In genomic region chr6:88941628-88942027, GRCm38 (mm10) we compare ENCODE assay signal across 10 mouse cellular contexts. TPM values are rescaled to one million over a fixed set of nuclear protein-coding genes. Genes with fewer than 3 reads are reported as not detected.
DNase-seq lines count a peak whose midpoint lies in the region; ATAC-seq and TF ChIP-seq lines count a peak whose summit lies in the region.
"Had no signal": no experiment of that assay in that cellular context is flagged by ENCODE, and none has a peak within 500 bp of the region (broad histone marks: within the 10 kb centered on the region; RNA-seq: fewer than 3 reads in every experiment).

No protein-coding gene starts in this region.

- no peak overlapping the region for H3K27ac ChIP-seq in lung, postnatal 0 days (ENCODE audit: low read length)
- H3K27ac ChIP-seq in embryonic facial prominence, embryonic 14.5 days (replicated peaks; ENCODE audit: low read depth, low read length), result no peak overlapping the region
- peak overlapping the region; percentile 94 for H3K27ac ChIP-seq in heart, embryonic 13.5 days (replicated peaks)
- H3K27ac ChIP-seq in midbrain, embryonic 14.5 days (replicated peaks; ENCODE audit: low read depth, low read length), result peak overlapping the region; percentile 85
- H3K27ac ChIP-seq: liver, embryonic 14.5 days had no signal

- H3K27me3 ChIP-seq in lung, postnatal 0 days (replicated peaks; ENCODE audit: insufficient read depth, low read length), result no peaks in the 10 kb centered on the region
- no peaks in the 10 kb centered on the region for H3K27me3 ChIP-seq in embryonic facial prominence, embryonic 14.5 days (replicated peaks; ENCODE audit: control insufficient read depth, insufficient read depth, low read length)
- H3K27me3 ChIP-seq in heart, embryonic 13.5 days (replicated peaks), result no peaks in the 10 kb centered on the region
- H3K27me3 ChIP-seq in midbrain, embryonic 14.5 days (ENCODE audit: control insufficient read depth, insufficient read depth, low read length), result no peaks in the 10 kb centered on the region

- TF ChIP-seq CTCF in lung, postnatal 0 days (IDR thresholded peaks at IDR 0.05), result no peak

- 0 out of 2 replicates have a peak, but pooled peaks have one; percentile 25 for TF ChIP-seq EP300 in lung, postnatal 0 days (IDR thresholded peaks at IDR 0.05)

- no peaks in the 10 kb centered on the region for H3K9me3 ChIP-seq in lung, postnatal 0 days (ENCODE audit: low read length)
- no peaks in the 10 kb centered on the region for H3K9me3 ChIP-seq in embryonic facial prominence, embryonic 14.5 days (ENCODE audit: control insufficient read depth, low read length)
- no peaks in the 10 kb centered on the region for H3K9me3 ChIP-seq in heart, embryonic 13.5 days
- no peaks in the 10 kb centered on the region for H3K9me3 ChIP-seq in midbrain, embryonic 14.5 days (ENCODE audit: control insufficient read depth, low read length)

- no peak overlapping the region for H3K4me3 ChIP-seq in lung, postnatal 0 days (ENCODE audit: low read depth, low read length)
- no peak overlapping the region for H3K4me3 ChIP-seq in embryonic facial prominence, embryonic 14.5 days (ENCODE audit: low read depth, low read length)
- no peak overlapping the region for H3K4me3 ChIP-seq in heart, embryonic 13.5 days
- H3K4me3 ChIP-seq in midbrain, embryonic 14.5 days (replicated peaks; ENCODE audit: low read depth, low read length), result no peak overlapping the region

- no peak overlapping the region for H3K9ac ChIP-seq in lung, postnatal 0 days (replicated peaks; ENCODE audit: low read depth)
- no peak overlapping the region for H3K9ac ChIP-seq in embryonic facial prominence, embryonic 14.5 days (ENCODE audit: low read depth, low read length)
- H3K9ac ChIP-seq in heart, embryonic 13.5 days, result peak overlapping the region; percentile 76
- H3K9ac ChIP-seq in midbrain, embryonic 14.5 days (replicated peaks; ENCODE audit: low read length), result no peak overlapping the region
- H3K9ac ChIP-seq: liver, embryonic 14.5 days had no signal

- no peak overlapping the region for H3K4me2 ChIP-seq in lung, postnatal 0 days (replicated peaks; ENCODE audit: low read depth, low read length)
- no peak overlapping the region for H3K4me2 ChIP-seq in embryonic facial prominence, embryonic 14.5 days (ENCODE audit: low read depth, low read length)
- peak overlapping the region; percentile 26; the same call in 1 of the 2 replicates for H3K4me2 ChIP-seq in heart, embryonic 13.5 days
- no peak overlapping the region for H3K4me2 ChIP-seq in midbrain, embryonic 14.5 days (ENCODE audit: low read length)

- H3K4me1 ChIP-seq in lung, postnatal 0 days (ENCODE audit: insufficient read depth, low read depth, low read length), result peaks cover 3% of the 10 kb centered on the region; the same call in 1 of the 2 replicates
- peaks cover 27% of the 10 kb centered on the region for H3K4me1 ChIP-seq in embryonic facial prominence, embryonic 14.5 days (ENCODE audit: control insufficient read depth, insufficient read depth, low read length)
- peaks cover 70% of the 10 kb centered on the region for H3K4me1 ChIP-seq in heart, embryonic 13.5 days
- peaks cover 79% of the 10 kb centered on the region for H3K4me1 ChIP-seq in midbrain, embryonic 14.5 days (ENCODE audit: control insufficient read depth, insufficient read depth, low read length)

- 67% methylated on average over 4 of the region's 4 CpGs for WGBS in lung, postnatal 0 days
- WGBS in embryonic facial prominence, embryonic 14.5 days, result 70% methylated on average over 4 of the region's 4 CpGs
- 36% methylated on average over 4 of the region's 4 CpGs for WGBS in heart, embryonic 13.5 days
- 57% methylated on average over 4 of the region's 4 CpGs for WGBS in midbrain, embryonic 14.5 days

- ATAC-seq in lung, postnatal 0 days, result peak; percentile 76
- no peak for ATAC-seq in embryonic facial prominence, embryonic 14.5 days (ENCODE audit: low read depth)
- peak; percentile 45; the same call in 1 of the 2 replicates for ATAC-seq in heart, embryonic 13.5 days (ENCODE audit: extremely low read depth, insufficient number of reproducible peaks, low FRiP score, low TSS enrichment)
- ATAC-seq in midbrain, embryonic 14.5 days (ENCODE audit: low FRiP score, low TSS enrichment), result no peak

- peak; percentile 52 for DNase-seq in lung, postnatal 0 days (ENCODE audit: low spot score)
- DNase-seq in lung, postnatal 14 days, result no peak
- peak; percentile 22 for DNase-seq in embryonic facial prominence, embryonic 14.5 days (ENCODE audit: low spot score)
- no peak for DNase-seq in midbrain, embryonic 14.5 days
- no peak for DNase-seq in cerebellum, postnatal 36 days
- DNase-seq in adrenal gland, adult 2 months, result no peak
- DNase-seq in kidney, adult 8-10 months, result no peak
- DNase-seq: layer of hippocampus, adult 9-11 months had no signal

- H3K36me3 ChIP-seq in lung, postnatal 0 days (ENCODE audit: insufficient read depth, low read length), result no peaks in the 10 kb centered on the region
- no peaks in the 10 kb centered on the region for H3K36me3 ChIP-seq in embryonic facial prominence, embryonic 14.5 days (ENCODE audit: control insufficient read depth, insufficient read depth, low read length)
- H3K36me3 ChIP-seq in heart, embryonic 13.5 days, result no peaks in the 10 kb centered on the region
- no peaks in the 10 kb centered on the region for H3K36me3 ChIP-seq in midbrain, embryonic 14.5 days (ENCODE audit: control insufficient read depth, insufficient read depth, low read length)

RNA-seq across cellular contexts. Expression of gene Tpra1, which starts 39.6 kb away (rescaled TPM):
- 72.0 and 78.8 TPM in 2 replicates for polyA plus RNA-seq in lung, postnatal 0 days (2015; fragmentation: Nextera tagmentation; extraction: Ambion mirVana)
- polyA plus RNA-seq in embryonic facial prominence, embryonic 14.5 days (2014; fragmentation: Nextera tagmentation; extraction: Ambion mirVana), result 44.9 and 52.1 TPM in 2 replicates
- 39.8 and 47.0 TPM in 2 replicates for polyA plus RNA-seq in heart, embryonic 13.5 days (2015; fragmentation: Nextera tagmentation; extraction: Ambion mirVana)
- 50.0 and 77.0 TPM in 2 replicates for polyA plus RNA-seq in midbrain, embryonic 14.5 days (2014; fragmentation: Nextera tagmentation; extraction: Ambion mirVana)
- total RNA-seq in adrenal gland, adult 2 months (2021), result 100 to 1,000 TPM in 1 of 2 experiments, 10 to 100 TPM in 1; 87.0 to 108 TPM
- polyA plus RNA-seq in adrenal gland, adult 2 months (2012; rRNA removed), result 578 and 603 TPM in 2 replicates

RNA-seq across cellular contexts. Expression of gene Mcm2, which starts 43.0 kb away (rescaled TPM):
- polyA plus RNA-seq in lung, postnatal 0 days (2015; fragmentation: Nextera tagmentation; extraction: Ambion mirVana), result 14.5 and 15.3 TPM in 2 replicates
- polyA plus RNA-seq in embryonic facial prominence, embryonic 14.5 days (2014; fragmentation: Nextera tagmentation; extraction: Ambion mirVana), result 94.6 and 117 TPM in 2 replicates
- 98.1 and 98.3 TPM in 2 replicates for polyA plus RNA-seq in heart, embryonic 13.5 days (2015; fragmentation: Nextera tagmentation; extraction: Ambion mirVana)
- 22.2 and 39.0 TPM in 2 replicates for polyA plus RNA-seq in midbrain, embryonic 14.5 days (2014; fragmentation: Nextera tagmentation; extraction: Ambion mirVana)
- 10 to 100 TPM; 18.1 to 33.1 TPM for total RNA-seq in adrenal gland, adult 2 months (2021)
- polyA plus RNA-seq in adrenal gland, adult 2 months (2012; rRNA removed), result 24.4 and 33.4 TPM in 2 replicates

Comparison
In these comparisons a context has a peak if more than half of its experiments do, and no peak if none do; other contexts are left out.
1. DNase-seq: peak in lung, postnatal 0 days (single experiment) and embryonic facial prominence, embryonic 14.5 days (single experiment); none in lung, postnatal 14 days (single experiment), midbrain, embryonic 14.5 days (single experiment), cerebellum, postnatal 36 days (0 of 2), adrenal gland, adult 2 months (single experiment) and kidney, adult 8-10 months (0 of 2).
2. ATAC-seq: peak in lung, postnatal 0 days (single experiment) and heart, embryonic 13.5 days (single experiment); none in embryonic facial prominence, embryonic 14.5 days (single experiment) and midbrain, embryonic 14.5 days (single experiment).
3. H3K27ac ChIP-seq: peak in heart, embryonic 13.5 days (single experiment) and midbrain, embryonic 14.5 days (single experiment); none in lung, postnatal 0 days (single experiment) and embryonic facial prominence, embryonic 14.5 days (single experiment).